Mouse (Mus musculus): ENCODE measurements around the gene Map4.

Gene Map4

DNA sequence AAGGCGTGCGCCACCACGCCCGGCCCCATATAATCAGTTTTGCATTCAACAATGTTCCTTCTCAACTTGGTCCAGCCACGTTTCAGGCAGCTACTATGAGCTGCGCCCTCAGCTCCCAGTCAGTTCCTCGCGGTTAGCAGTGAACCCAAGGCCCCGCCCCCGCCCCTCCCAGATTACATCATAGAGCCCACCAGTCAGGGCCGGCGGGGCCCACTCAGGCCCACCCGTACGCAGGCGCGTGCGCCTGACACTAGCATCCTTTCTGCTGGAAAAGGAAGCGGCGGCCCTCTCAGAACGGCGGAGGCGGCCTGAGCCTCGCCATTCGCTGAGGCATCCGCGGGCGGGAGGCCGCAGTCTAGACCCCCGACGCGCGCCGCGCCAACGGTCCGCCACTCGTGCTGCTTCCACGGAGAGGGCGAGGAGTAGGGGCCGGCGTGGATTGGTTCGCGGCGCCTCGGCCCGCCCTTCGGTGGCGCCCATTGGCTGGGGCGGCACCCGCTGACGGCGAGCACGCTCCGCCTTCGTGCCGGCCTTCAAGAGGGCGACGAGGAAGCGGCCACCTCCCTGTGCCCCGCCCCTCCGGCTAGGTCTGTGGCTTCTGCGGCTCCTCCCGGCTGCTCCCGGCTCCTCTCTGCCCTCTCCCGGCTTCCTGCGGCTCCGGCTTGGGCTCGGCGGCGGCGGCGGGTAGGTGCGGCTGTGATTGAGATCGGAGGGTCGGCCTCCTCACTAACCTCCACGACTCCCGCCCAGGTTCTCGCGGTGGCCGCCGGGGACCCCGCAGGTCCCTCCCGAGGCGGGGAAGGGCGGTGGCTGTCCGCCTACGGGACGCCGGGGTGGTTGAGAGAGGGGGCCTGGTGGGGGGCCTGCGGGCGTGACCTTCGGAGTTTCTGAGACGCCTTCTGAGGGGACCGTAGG lies at the start of gene Map4:
Gene Map4, plus strand, starts transcription at position 204 of the 915 bp plus-strand sequence.
- in situ Hi-C loops (cut with MboI; ENCODE audit: low pct_unique_long_range_greater_than_20kb in 1 of 2, low sequenced_read_pairs in 2 of 2, unreplicated experiment in 1 of 2) = no loop called here

DNA sequence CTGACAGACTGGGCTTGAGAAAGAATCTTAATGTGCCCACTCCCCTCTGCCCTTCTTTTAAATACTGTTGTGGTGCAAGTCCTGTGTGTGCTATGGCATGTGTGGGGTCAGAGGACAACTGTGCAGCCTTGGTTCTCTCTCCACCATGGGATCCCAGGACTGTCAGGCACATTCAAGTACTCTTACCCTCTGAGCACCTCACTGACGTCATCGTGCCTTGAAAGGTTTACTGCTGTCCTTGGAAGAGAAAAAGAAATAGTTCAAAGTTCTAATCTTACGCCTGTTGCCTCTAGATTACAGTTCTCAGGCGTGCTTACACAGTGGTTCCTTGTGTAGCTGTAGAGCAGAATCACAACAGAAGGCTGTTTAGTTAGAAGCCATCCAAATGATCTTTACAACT lies 45.0 kb upstream of the Map4 start:
- in situ Hi-C loops (cut with MboI; ENCODE audit: low pct_unique_long_range_greater_than_20kb in 1 of 2, low sequenced_read_pairs in 2 of 2, unreplicated experiment in 1 of 2) = loop anchor here in 1 of 2 experiments (10.0 kb wide), 1 partner anchor 209 kb away; no protein-coding TSS in a partner anchor

DNA sequence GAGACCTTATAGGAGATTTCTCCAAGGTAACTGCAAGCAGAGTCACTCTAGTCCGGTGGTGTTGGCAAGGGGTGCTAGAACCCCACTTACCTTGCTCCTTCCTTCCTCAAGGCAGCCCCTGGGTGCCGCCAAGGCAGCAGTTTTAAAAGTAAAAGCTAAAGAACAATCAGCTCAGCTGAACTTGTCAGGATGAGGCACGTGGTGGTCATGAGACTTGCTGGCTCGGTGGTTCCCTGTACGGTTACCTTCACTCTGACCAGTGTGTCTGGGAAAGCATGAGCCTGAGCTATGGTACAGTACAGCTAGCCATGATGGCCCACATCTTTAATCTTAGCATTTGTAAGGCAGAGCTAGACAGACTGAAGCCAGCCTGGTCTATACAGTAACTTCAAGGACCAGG lies 43.9 kb upstream of the Map4 start:
- in situ Hi-C loops (cut with MboI; ENCODE audit: low pct_unique_long_range_greater_than_20kb in 1 of 2, low sequenced_read_pairs in 2 of 2, unreplicated experiment in 1 of 2) = loop anchor here in 1 of 2 experiments (10.0 kb wide), 1 partner anchor 207 kb away; no protein-coding TSS in a partner anchor

DNA sequence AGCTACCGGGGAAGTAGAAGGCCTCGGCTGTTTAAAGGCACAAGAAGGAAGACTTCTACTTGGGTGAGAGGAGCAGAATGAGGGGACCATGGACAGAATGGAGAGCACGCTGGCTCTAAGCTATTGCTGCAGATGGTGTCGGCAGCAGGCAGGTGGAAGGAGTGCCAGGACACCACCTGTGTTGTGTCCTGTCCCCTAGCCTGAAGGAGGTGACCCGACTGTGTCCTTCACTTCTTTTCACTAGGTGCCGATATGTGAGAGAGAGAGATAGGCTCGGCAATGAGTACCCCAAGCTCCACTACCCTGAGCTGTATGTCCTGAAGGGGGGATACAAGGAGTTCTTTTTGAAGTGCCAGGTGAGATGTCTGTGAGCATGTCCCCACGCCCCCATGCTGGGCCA lies 39.8 kb upstream of the Map4 start:
- in situ Hi-C loops (cut with MboI; ENCODE audit: low pct_unique_long_range_greater_than_20kb in 1 of 2, low sequenced_read_pairs in 2 of 2, unreplicated experiment in 1 of 2) = loop anchor here in 1 of 2 experiments (10.0 kb wide), 1 partner anchor 203 kb away; no protein-coding TSS in a partner anchor

DNA sequence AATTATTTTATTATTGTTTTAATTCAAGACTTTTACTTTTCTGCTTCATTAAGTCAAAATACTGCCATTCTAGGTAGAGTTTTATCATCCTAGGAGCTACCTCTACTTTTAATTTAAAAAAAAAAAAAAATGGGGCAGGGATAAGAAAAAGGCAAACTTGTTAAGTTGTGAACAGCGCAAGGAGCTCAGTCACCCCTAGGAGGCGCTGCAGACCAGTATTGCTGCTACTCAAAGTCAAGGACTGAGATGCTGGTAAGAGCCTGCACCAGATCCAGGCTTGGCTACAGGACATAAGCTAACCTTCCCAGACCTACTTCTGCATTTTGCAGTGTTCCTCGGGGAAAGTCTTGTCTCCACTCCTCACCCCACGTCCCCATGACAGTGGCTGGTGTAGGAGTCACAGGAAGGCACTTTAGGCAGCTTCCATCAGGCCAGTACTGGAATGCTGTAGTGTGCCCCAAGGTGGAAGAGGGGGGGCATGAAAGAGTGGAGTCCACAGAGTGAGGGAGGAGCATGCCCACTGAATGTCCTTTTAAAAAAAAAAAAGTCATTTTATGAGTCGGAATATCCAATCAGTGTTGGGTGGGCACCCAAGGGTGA lies 38.5 kb upstream of the Map4 start:
- in situ Hi-C loops (cut with MboI; ENCODE audit: low pct_unique_long_range_greater_than_20kb in 1 of 2, low sequenced_read_pairs in 2 of 2, unreplicated experiment in 1 of 2) = loop anchor here in 1 of 2 experiments (10.0 kb wide), 1 partner anchor 202 kb away; no protein-coding TSS in a partner anchor

DNA sequence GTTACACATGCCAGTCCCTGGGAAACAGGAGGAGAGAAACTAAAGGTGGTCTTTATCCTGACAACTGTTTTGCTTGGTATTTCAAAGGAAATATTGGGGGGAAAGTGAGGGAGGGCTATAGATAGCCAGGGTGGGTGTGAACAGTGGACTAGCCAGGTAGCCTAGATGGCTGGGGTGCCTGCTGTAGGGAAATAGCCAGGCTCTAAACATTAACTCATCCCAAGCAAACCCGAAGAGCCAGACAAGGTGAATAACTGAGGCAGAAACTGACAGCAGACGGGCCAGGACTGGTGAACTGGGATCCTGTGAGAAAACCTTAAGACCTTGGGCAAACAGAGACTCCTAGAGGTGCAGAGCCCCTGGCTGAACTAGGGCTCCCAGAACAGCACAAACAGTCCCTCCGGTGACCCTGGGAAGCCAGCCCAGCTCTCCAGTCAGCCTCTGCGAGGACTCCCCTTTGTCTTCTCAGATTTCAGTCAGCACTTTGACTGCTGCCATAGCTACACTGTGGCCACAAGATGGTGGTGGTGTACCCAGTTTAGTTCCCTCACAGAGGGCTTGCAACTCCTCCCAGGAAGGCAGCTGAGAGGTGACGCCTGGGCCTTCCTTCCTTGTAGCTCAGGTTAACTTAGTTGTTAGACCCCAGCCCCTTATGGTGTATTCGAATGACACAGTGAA lies 36.7 kb upstream of the Map4 start:
- in situ Hi-C loops (cut with MboI; ENCODE audit: low pct_unique_long_range_greater_than_20kb in 1 of 2, low sequenced_read_pairs in 2 of 2, unreplicated experiment in 1 of 2) = loop anchor here (5.0 to 10.0 kb wide), 3 partner anchors 48 to 200 kb away; no protein-coding TSS in a partner anchor

DNA sequence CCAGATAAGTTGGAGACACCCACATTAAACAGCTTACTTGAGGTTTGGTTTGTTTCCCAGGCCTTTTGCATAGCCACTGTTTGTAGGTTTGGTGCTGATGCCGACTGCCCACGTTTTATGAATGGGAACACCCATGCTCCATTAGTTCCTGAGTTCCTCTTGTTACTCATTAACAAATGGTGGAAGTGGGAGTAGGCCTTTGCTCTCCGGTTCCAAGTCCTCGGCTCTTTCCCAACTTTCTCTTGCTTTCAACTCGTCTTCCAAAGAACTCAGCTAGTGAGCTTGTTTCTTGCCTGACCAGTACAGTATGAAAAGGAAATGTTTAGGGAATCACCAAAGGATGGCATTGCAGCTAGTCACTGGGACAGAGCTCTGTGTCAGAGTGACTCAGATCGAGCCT lies 35.7 kb upstream of the Map4 start:
- in situ Hi-C loops (cut with MboI; ENCODE audit: low pct_unique_long_range_greater_than_20kb in 1 of 2, low sequenced_read_pairs in 2 of 2, unreplicated experiment in 1 of 2) = loop anchor here (5.0 to 10.0 kb wide), 3 partner anchors 47 to 199 kb away; no protein-coding TSS in a partner anchor

DNA sequence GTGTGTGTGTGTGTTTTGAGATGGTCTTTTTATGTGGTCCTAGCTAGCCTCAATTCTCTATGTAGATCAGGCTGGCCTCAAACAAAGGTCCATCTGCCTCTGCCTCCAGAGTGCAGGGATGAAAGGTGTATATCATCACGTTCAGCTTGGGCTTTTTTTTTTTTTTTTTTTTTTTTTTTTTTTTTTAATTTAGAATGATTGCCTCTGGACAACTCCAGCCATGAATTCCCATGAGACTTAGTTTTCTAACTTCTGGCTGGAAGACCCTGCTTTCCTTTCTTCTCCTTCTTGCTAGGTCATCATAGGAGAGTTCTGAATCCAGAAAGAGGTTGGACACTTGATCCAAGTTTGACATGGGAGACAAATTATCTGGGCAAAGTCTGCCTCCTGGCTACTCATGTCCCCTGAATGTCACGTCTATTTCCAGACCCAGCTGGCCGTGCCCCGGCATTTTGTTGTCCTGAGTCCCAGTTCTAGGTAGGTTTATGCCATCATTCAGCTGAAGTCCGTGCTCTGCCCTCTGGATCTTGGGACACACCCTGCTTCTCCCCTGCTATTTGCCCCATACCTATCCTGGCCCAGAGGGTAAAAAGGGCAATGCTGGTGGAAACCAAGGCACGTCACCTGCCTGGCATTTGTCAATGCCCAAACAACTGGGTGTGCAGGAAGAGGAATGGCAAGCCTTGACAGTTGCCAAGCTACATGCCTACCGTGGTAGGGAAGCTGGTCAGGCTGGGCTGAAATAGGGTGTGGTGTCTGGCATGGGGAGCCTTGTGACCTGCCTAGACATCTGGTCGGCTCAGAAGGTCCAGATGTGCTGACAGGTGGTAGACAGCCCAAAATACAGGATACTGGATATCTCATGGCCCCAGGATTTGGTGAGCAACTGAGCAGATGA lies 34.8 kb upstream of the Map4 start:
- in situ Hi-C loops (cut with MboI; ENCODE audit: low pct_unique_long_range_greater_than_20kb in 1 of 2, low sequenced_read_pairs in 2 of 2, unreplicated experiment in 1 of 2) = loop anchor here (5.0 to 10.0 kb wide), 3 partner anchors 46 to 198 kb away; no protein-coding TSS in a partner anchor

DNA sequence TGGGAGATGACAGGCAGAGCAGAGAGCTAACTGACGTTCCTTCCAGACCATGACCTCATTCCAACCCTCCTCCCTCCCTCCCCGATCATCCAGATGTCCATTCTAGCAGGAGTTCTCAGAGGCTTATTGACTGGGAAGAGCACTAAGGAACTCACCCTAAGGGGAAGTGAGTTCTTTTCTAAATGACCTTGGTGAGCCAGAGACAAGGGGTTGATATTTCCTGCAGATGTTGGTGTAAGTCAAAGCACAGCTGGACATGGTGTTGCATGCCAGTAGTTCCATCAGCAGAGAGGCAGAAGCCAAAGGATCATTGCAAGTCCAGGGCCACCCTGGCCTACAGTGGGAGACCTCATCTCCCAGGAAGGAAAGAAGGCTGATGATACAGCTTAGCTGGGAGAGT lies 33.2 kb upstream of the Map4 start:
- in situ Hi-C loops (cut with MboI; ENCODE audit: low pct_unique_long_range_greater_than_20kb in 1 of 2, low sequenced_read_pairs in 2 of 2, unreplicated experiment in 1 of 2) = loop anchor here (5.0 to 10.0 kb wide), 3 partner anchors 44 to 197 kb away; no protein-coding TSS in a partner anchor

DNA sequence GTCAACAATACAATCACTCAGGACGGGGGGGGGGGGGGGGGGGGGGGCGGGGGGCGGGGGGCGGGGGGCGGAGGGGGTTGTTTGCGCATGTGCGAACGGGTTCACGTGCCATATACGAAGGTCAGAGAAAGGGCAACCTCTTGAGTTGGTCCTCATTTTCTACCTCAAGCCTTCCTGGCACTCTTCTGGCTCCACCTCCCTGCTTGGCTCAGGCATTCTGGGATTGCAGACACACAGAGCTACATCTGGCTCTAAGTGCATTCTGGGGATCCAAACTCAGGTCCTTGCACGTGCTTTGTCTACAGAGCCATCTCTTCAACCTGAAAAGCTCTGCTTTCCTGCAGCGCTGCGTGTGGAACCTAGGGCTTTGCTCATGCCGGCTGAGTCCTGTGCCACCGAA lies 31.9 kb upstream of the Map4 start:
- in situ Hi-C loops (cut with MboI; ENCODE audit: low pct_unique_long_range_greater_than_20kb in 1 of 2, low sequenced_read_pairs in 2 of 2, unreplicated experiment in 1 of 2) = loop anchor here (5.0 to 10.0 kb wide), 3 partner anchors 43 to 195 kb away; no protein-coding TSS in a partner anchor

DNA sequence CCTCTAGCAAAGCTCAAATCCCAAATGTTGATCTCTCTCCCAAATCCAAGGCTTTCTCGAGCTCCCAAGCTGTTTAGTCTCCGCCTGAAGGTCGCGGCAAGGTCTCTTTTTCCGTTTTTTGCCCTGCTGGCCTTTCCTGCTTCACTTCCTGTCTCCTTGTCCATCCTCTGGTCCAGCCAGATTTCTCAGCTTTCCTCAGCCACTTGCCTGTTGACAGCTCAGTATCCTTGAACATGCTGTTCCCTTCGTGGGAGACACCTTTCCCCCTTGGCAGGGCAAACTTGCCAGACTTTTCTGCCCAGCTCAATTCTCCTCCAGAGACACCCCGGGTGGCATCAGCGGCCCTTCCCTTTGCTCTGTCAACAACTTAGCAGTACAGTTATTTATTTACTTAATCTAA lies 31.5 kb upstream of the Map4 start:
- in situ Hi-C loops (cut with MboI; ENCODE audit: low pct_unique_long_range_greater_than_20kb in 1 of 2, low sequenced_read_pairs in 2 of 2, unreplicated experiment in 1 of 2) = loop anchor here (5.0 to 10.0 kb wide), 3 partner anchors 43 to 195 kb away; no protein-coding TSS in a partner anchor

DNA sequence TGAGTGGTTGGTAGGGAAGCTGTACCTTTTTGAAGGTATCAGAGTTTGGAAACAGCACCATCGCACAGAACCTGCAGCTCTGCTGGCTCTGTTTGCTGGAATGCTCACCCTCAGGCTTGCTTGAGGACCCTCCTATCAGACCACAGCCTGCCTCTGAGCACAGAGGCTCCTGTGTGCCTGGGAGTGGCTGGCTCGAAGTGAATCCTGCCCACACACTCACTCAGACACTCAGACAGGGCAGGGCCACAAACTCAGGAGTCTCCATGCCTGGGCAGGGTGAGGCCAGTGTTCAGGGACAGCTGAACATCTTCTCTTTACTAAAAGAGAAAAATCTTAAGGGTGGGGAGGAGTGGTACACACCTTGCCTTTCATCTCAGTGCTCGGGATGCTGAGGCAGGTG lies 30.7 kb upstream of the Map4 start:
- in situ Hi-C loops (cut with MboI; ENCODE audit: low pct_unique_long_range_greater_than_20kb in 1 of 2, low sequenced_read_pairs in 2 of 2, unreplicated experiment in 1 of 2) = no loop called here

DNA sequence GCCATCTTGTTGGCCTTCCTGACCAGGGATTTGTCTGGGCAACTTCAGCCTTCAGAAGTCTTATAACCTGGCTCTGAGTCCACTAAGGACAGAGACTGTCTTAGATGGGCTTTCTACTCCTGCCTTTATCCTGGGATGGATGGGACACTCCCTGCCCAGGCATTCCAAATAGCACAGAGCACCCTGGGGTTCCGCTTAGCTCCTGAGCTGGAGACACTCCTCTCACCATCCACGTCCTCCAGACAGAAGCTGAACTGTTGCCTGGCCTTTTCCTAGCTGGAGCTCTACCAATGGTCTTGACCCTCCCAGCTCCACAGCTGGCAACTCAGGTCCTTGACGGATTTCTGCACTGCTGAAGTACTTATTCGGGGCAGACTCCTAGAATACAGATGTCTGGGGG lies 29.0 kb upstream of the Map4 start:
- in situ Hi-C loops (cut with MboI; ENCODE audit: low pct_unique_long_range_greater_than_20kb in 1 of 2, low sequenced_read_pairs in 2 of 2, unreplicated experiment in 1 of 2) = no loop called here

DNA sequence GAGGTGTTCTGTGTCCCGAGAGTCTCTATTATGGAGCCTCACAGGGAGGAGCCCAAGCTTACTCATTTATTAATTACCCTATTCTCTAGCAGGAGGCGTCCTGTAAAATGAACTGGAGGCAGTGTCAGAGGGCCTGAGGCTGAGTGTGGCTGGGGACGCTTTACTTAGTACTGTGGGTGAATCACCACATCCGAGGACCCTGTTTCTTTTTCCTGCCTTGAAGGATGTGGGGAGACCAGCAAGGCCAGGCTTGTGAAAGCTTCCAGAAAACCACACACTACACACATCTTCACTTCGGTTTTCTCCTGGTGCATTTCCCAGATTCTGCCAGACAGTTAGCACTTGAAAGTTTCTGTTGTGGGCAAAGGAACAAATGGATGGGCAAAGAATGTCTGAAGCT lies 28.5 kb upstream of the Map4 start:
- in situ Hi-C loops (cut with MboI; ENCODE audit: low pct_unique_long_range_greater_than_20kb in 1 of 2, low sequenced_read_pairs in 2 of 2, unreplicated experiment in 1 of 2) = no loop called here

DNA sequence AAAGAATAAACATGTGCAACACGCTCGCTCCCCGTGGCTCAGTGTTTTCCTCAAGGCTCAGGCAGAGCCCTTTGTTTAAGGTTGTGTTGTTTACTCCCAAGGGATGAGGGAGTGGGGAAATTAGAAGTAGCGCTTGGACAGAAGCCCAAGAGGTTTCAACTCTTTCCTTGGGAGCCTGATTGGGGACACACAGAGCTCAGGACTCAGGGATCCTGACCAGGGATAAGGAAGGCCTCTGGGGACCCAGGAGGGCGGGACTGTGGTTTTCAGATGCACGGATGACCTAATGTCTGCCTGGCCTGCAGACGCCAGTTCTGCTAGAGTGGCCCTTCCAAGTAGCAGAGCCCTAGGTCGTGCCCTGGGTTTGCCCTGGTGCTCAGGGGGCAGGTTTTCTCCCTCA lies 24.0 kb upstream of the Map4 start:
- in situ Hi-C loops (cut with MboI; ENCODE audit: low pct_unique_long_range_greater_than_20kb in 1 of 2, low sequenced_read_pairs in 2 of 2, unreplicated experiment in 1 of 2) = no loop called here

DNA sequence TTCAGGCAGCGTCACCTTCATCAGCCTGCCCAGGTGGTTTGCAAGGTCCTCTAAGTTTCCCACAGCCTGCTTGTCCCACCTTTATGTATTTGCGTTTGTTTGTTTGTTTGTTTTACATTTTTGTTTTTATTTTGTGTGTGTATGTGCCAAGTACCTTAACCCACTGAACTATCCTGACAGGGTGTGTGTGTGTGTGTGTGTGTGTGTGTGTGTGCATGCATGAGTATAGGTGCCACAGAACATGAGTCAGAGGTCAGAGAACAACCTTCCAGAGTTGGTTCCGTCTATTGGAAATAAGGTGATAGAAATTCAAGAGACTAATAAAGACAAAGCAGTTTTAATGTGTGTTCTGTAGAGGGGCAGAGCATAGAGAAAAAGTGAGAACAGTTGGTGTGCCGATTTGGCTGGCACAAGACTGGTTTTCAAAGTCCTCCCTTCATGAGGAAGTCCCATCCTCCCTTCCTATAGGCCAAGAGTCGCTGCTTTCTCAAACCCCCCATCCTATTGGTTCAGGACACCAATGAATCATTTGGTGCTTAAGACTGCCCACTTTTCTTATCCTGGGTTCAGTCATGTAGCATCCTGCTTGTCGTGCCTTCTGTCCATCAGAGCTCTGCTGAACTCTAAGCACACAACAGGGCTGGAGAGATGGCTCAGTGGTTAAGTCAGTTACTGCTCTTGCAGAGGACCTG lies 23.3 kb upstream of the Map4 start:
- in situ Hi-C loops (cut with MboI; ENCODE audit: low pct_unique_long_range_greater_than_20kb in 1 of 2, low sequenced_read_pairs in 2 of 2, unreplicated experiment in 1 of 2) = no loop called here

DNA sequence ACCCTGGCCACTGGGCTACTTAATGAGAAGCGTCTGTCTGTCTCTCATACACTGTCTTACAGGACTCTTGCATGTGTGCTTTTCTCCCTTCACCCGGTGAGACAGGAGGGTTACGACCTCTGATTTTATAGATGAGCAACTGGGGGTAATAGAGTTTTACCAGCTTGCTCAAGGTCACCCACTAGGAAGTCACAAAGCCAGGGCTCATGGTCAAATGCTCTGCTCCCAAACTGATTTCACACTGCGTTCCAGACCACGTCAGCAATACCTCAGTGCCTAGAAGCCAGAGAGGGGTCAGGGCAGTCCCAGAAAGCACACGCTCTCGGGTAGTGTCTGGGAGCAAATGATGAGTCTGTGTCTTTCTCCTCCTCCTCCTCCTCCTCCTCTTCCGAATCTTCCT lies 22.2 kb upstream of the Map4 start:
- in situ Hi-C loops (cut with MboI; ENCODE audit: low pct_unique_long_range_greater_than_20kb in 1 of 2, low sequenced_read_pairs in 2 of 2, unreplicated experiment in 1 of 2) = no loop called here
